Mouse (Mus musculus) heart, postnatal 0 days (tissue): ENCODE measurements around the gene Serpinb9. TPM values are rescaled to one million over a fixed set of nuclear protein-coding genes. Genes with fewer than 3 reads are reported as not detected.

ENCODE experiments used
- ATAC-seq: fragments of 200-750 bp; cut with Nextera tagmentation; 2 replicates; pipeline ENCODE4 v1.8.0; 2017; ENCODE audit warnings: low read depth, moderate number of reproducible peaks, moderate library complexity; ENCODE audit not compliant: insufficient read depth
- DNase-seq: peaks from one replicate; pipeline ENCODE4 v3.0.0-alpha.2; 2016; ENCODE audit warnings: low spot score
- H3K27ac ChIP-seq: fragments of 300-500 bp; sonication (generic); 2 replicates; pipeline ENCODE4 v1.5.1; 2014; ENCODE audit warnings: low read depth, mild to moderate bottlenecking
- H3K27me3 ChIP-seq: fragments of 300-500 bp; sonication (generic); 2 replicates; pipeline ENCODE4 v1.6.1; 2014; ENCODE audit warnings: low read length, mixed read lengths; ENCODE audit not compliant: control insufficient read depth, insufficient read depth
- H3K36me3 ChIP-seq: fragments of 300-500 bp; sonication (generic); replicated peaks from 2 replicates; pipeline ENCODE4 v1.6.1; 2014; ENCODE audit warnings: low read length, mixed read lengths; ENCODE audit not compliant: control insufficient read depth, insufficient read depth
- H3K4me1 ChIP-seq: fragments of 300-500 bp; sonication (generic); 2 replicates; pipeline ENCODE4 v1.6.1; 2014; ENCODE audit warnings: antibody characterized with exemption; ENCODE audit not compliant: control insufficient read depth, insufficient read depth
- H3K4me2 ChIP-seq: fragments of 300-500 bp; sonication (generic); 2 replicates; pipeline ENCODE4 v1.6.1; 2014; ENCODE audit warnings: low read depth, mild to moderate bottlenecking, low read length, moderate library complexity
- H3K4me3 ChIP-seq: fragments of 300-500 bp; sonication (generic); 2 replicates; pipeline ENCODE4 v1.5.1; 2014; ENCODE audit warnings: low read depth, low read length
- H3K9ac ChIP-seq: fragments of 300-500 bp; sonication (generic); replicated peaks from 2 replicates; pipeline ENCODE4 v1.6.1; 2014; ENCODE audit warnings: low read depth, low read length, mixed read lengths
- H3K9me3 ChIP-seq: fragments of 300-500 bp; sonication (generic); replicated peaks from 2 replicates; pipeline ENCODE4 v1.6.1; 2016; ENCODE audit warnings: low read length; ENCODE audit not compliant: control insufficient read depth
- CTCF ChIP-seq: IDR thresholded peaks from 2 replicates; pipeline ENCODE4 v1.5.1; 2016; ENCODE audit warnings: antibody characterized with exemption, control low read depth, low read depth
- EP300 ChIP-seq: IDR thresholded peaks from 2 replicates; pipeline ENCODE4 v1.6.1; 2016; ENCODE audit warnings: antibody characterized with exemption, low read depth
- WGBS: fragments of 180-500 bp; shearing (Covaris S2); extraction: QIAGEN DNeasy Blood & Tissue Kit; methylation state at CpG from one replicate; pipeline ENCODE4 v1.1.7; 2014; 5-methylcytosine and 5-hydroxymethylcytosine counted together
- polyA plus RNA-seq: library from polyadenylated mRNA; unstranded; fragments of >200 nt; fragmentation: Nextera tagmentation; extraction: Ambion mirVana; gene quantifications from 2 replicates; pipeline ENCODE4 v1.2.1, GENCODE M21; 2015
- total RNA-seq: library from RNA; depleted of rRNA; stranded (reverse); fragments of >200 nt; gene quantifications from 2 replicates; pipeline ENCODE4 v1.2.3, GENCODE M21; 2014; ENCODE audit warnings: low replicate concordance

The Serpinb9 gene
- total and polyA plus RNA-seq, 2 experiments from 2014 or later, result 3.9 to 6.3 TPM

GRCm38 (mm10) chr13:33030281-33030680, 27.2 kb downstream of the Serpinb9 start:
- ATAC-seq (no peak), DNase-seq (no peak)
- TF ChIP-seq EP300 (no peak), CTCF (no peak)
- Histone ChIP-seq H3K27ac (no peak overlapping the region), H3K4me1 (0 out of 2 replicates have a peak, but pooled peaks cover 3% of the 10 kb centered on the region), H3K9me3 (no peaks in the 10 kb centered on the region), H3K36me3 (no peaks in the 10 kb centered on the region), H3K9ac (no peak overlapping the region), H3K27me3 (no peaks in the 10 kb centered on the region), H3K4me2 (no peak overlapping the region), H3K4me3 (no peak overlapping the region)
- 90% methylated on average over 2 of the region's 3 CpGs for WGBS

- no peaks in the 10 kb centered on the region for H3K36me3 ChIP-seq
- TF ChIP-seq CTCF (no peak), EP300 (no peak)
- H3K9ac ChIP-seq, result no peak overlapping the region
- H3K27ac ChIP-seq, result no peak overlapping the region
- no peaks in the 10 kb centered on the region for H3K4me1 ChIP-seq
- H3K4me3 ChIP-seq, result no peak overlapping the region
- H3K4me2 ChIP-seq, result no peak overlapping the region
- ATAC-seq (no peak), DNase-seq (no peak)
- no peaks in the 10 kb centered on the region for H3K27me3 ChIP-seq
- no peaks in the 10 kb centered on the region for H3K9me3 ChIP-seq
- WGBS, result 68% methylated on average over 1 of the region's 1 CpGs
These were observed 32.5 kb downstream of the Serpinb9 start for GRCm38 (mm10) chr13:33035506-33035905.

DNA sequence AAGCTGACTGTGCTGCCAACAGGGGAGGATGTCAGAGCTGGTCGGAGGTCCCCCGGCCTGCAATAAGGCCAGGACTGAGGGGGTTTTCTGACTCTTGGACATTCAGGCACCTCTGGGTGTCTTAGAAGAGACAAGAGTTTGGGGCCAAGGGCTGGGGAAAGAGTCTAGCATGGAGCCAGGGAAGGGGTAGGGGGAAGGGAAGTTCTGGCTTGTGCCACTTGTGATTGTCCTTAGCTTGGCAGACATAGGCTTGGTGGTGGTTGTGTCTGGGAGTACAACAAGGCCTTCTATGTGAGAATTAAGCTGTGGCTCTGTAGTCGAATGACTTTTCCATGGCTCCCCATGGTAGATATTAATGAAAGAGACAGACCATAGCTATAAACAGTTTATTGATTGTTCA, 40.5 kb downstream of the Serpinb9 start:
- DNase-seq (no peak), ATAC-seq (no peak)
- no peak overlapping the region for H3K4me2 ChIP-seq
- no peak for TF ChIP-seq CTCF
- TF ChIP-seq EP300, result no peak
- no peaks in the 10 kb centered on the region for H3K9me3 ChIP-seq
- no peaks in the 10 kb centered on the region for H3K27me3 ChIP-seq
- 86% methylated on average over 3 of the region's 3 CpGs for WGBS
- no peak overlapping the region for H3K9ac ChIP-seq
- no peak overlapping the region for H3K27ac ChIP-seq
- no peaks in the 10 kb centered on the region for H3K4me1 ChIP-seq
- H3K4me3 ChIP-seq, result no peak overlapping the region
- H3K36me3 ChIP-seq, result no peaks in the 10 kb centered on the region

DNA sequence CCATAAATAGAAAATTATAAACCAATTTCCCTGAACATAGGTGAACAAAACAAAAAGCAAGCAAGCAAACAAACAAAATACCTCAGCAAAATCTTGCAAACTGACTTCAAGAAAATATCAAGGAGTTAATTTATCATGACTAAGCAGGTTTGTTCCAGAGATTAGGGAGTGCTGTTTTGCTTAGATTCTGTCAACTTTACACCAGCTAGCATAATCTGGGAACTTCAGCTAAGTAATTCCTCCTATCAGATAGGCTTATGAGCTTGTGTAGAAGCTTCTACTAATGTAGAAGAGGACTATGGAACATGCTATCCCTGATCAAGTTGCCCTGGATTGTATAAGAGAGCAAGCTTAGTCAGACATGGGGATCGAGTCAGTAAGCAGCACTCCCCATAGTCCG, 44.2 kb downstream of the Serpinb9 start:
- ATAC-seq, result no peak
- WGBS, result 85% methylated on average over 2 of the region's 2 CpGs
- Histone ChIP-seq H3K36me3 (no peaks in the 10 kb centered on the region), H3K27ac (no peak overlapping the region), H3K27me3 (no peaks in the 10 kb centered on the region), H3K9ac (no peak overlapping the region), H3K4me1 (no peaks in the 10 kb centered on the region), H3K4me2 (no peak overlapping the region), H3K4me3 (no peak overlapping the region), H3K9me3 (no peaks in the 10 kb centered on the region)
- TF ChIP-seq CTCF (no peak), EP300 (no peak)
- no peak for DNase-seq

GRCm38 (mm10) chr13:33048187-33048586, 45.1 kb downstream of the Serpinb9 start:
- WGBS, result 61% methylated on average over 4 of the region's 4 CpGs
- Histone ChIP-seq H3K4me3 (no peak overlapping the region), H3K4me1 (no peaks in the 10 kb centered on the region), H3K9me3 (no peaks in the 10 kb centered on the region), H3K27ac (no peak overlapping the region), H3K36me3 (no peaks in the 10 kb centered on the region), H3K9ac (no peak overlapping the region), H3K4me2 (no peak overlapping the region), H3K27me3 (no peaks in the 10 kb centered on the region)
- ATAC-seq (no peak), DNase-seq (no peak)
- TF ChIP-seq CTCF, result no peak
- no peak for TF ChIP-seq EP300

DNA sequence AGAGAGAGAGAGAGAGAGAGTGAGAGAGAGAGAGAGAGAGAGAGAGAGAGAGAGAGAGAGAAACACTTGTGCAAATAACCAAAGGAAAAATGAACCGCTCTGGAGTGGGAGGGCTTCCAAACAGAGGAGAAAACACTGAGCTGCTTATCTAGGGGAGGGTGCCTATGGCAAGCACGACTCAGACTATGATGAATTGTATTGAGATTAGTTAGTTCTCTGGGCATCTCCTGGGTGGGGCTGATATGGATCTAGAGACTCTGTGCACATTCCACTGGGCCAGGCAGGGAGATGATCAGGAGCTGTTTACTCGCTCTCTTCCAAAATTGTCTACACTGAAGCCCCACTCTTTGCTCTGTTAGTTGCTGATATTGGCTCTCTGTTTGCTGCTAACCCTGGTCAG, 48.6 kb downstream of the Serpinb9 start:
- H3K36me3 ChIP-seq, result no peaks in the 10 kb centered on the region
- no peak overlapping the region for H3K4me2 ChIP-seq
- TF ChIP-seq EP300, result no peak
- no peak for TF ChIP-seq CTCF
- no peak for DNase-seq
- no peak overlapping the region for H3K27ac ChIP-seq
- no peak overlapping the region for H3K9ac ChIP-seq
- WGBS, result 40% methylated on average over 3 of the region's 3 CpGs
- H3K4me1 ChIP-seq, result no peaks in the 10 kb centered on the region
- H3K27me3 ChIP-seq, result no peaks in the 10 kb centered on the region
- H3K9me3 ChIP-seq, result no peaks in the 10 kb centered on the region
- ATAC-seq, result no peak
- no peak overlapping the region for H3K4me3 ChIP-seq
